Mouse (Mus musculus) ES-Bruce4 (cell line): ENCODE measurements around the gene Itga10.

Source experiments
- CTCF ChIP-seq: IDR thresholded peaks from one replicate; pipeline ENCODE4 v1.8.1; 2011; ENCODE audit warnings: low read depth, low read length
- POLR2A ChIP-seq: IDR thresholded peaks from one replicate; pipeline ENCODE4 v1.8.1; 2011; ENCODE audit warnings: low read length; ENCODE audit not compliant: insufficient read depth

- TF ChIP-seq POLR2A = no peak
- TF ChIP-seq CTCF = no peak
These were observed 35.0 kb downstream of the Itga10 start for GRCm38 (mm10) chr3:96680269-96680956.
